Mouse (Mus musculus) hindbrain, embryonic 12.5 days (tissue): ENCODE data around the gene Tbl3. TPM values are rescaled to one million over a fixed set of nuclear protein-coding genes. Genes with fewer than 3 reads are reported as not detected.

ENCODE experiments used
- ATAC-seq: fragments of 200-750 bp; cut with Nextera tagmentation; 2 replicates; pipeline ENCODE4 v1.8.0; 2017; ENCODE audit warnings: moderate TSS enrichment; ENCODE audit not compliant: low FRiP score
- H3K27ac ChIP-seq: fragments of 300-500 bp; sonication (generic); 2 replicates; pipeline ENCODE4 v1.5.1; 2016; ENCODE audit warnings: mild to moderate bottlenecking
- H3K27me3 ChIP-seq: fragments of 300-500 bp; sonication (generic); 2 replicates; pipeline ENCODE4 v1.6.1; 2016; ENCODE audit warnings: mild to moderate bottlenecking
- H3K36me3 ChIP-seq: fragments of 300-500 bp; sonication (generic); 2 replicates; pipeline ENCODE4 v1.6.1; 2016; ENCODE audit warnings: mild to moderate bottlenecking
- H3K4me1 ChIP-seq: fragments of 300-500 bp; sonication (generic); 2 replicates; pipeline ENCODE4 v1.6.1; 2016
- H3K4me2 ChIP-seq: fragments of 300-500 bp; sonication (generic); replicated peaks from 2 replicates; pipeline ENCODE4 v1.6.1; 2016; ENCODE audit warnings: mild to moderate bottlenecking
- H3K4me3 ChIP-seq: fragments of 300-500 bp; sonication (generic); 2 replicates; pipeline ENCODE4 v1.5.1; 2016; ENCODE audit warnings: mild to moderate bottlenecking
- H3K9ac ChIP-seq: fragments of 300-500 bp; sonication (generic); 2 replicates; pipeline ENCODE4 v1.6.1; 2016; ENCODE audit warnings: mild to moderate bottlenecking, moderate library complexity
- H3K9me3 ChIP-seq: fragments of 300-500 bp; sonication (generic); replicated peaks from 2 replicates; pipeline ENCODE4 v1.6.1; 2016; ENCODE audit warnings: mild to moderate bottlenecking
- WGBS: fragments of 180-500 bp; shearing (Covaris S2); methylation state at CpG from one replicate; pipeline ENCODE4 v1.1.7; 2016; 5-methylcytosine and 5-hydroxymethylcytosine counted together
- polyA plus RNA-seq: library from polyadenylated mRNA; unstranded; fragments of >200 nt; fragmentation: Nextera tagmentation; extraction: Ambion mirVana; gene quantifications from 2 replicates; pipeline ENCODE4 v1.2.1, GENCODE M21; 2016

The Tbl3 gene
- polyA plus RNA-seq, 1 experiment from 2014 or later: 76.9 TPM

DNA sequence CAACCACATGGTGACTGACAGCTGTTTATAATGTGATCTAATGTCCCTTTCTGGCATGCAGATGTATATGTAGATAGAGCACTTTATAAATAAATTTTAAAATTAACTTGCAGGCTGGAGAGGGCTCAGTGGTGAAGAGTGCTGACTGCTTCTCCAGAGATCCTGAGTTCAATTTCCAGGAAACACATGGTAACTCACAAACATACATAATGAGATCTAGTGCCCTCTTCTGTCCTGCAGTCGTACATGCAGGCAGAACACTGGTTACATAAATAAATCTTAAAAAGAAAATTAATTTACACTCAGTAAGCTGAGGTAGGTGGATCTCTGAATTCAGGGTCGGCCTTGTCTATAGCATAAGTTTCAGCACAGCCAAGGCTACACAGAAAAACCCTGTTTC is 1.2 kb upstream of the Tbl3 start:
- Histone ChIP-seq H3K9me3 (no peaks in the 10 kb centered on the region), H3K4me1 (peaks cover 19% of the 10 kb centered on the region), H3K9ac (no peak overlapping the region), H3K36me3 (peaks cover 20% of the 10 kb centered on the region), H3K4me2 (peak overlapping the region; percentile 81; the same call in 1 of the 2 replicates), H3K4me3 (no peak overlapping the region), H3K27ac (no peak overlapping the region), H3K27me3 (no peaks in the 10 kb centered on the region)
- WGBS: 38% methylated on average over 2 of the region's 2 CpGs
- no peak for ATAC-seq

DNA sequence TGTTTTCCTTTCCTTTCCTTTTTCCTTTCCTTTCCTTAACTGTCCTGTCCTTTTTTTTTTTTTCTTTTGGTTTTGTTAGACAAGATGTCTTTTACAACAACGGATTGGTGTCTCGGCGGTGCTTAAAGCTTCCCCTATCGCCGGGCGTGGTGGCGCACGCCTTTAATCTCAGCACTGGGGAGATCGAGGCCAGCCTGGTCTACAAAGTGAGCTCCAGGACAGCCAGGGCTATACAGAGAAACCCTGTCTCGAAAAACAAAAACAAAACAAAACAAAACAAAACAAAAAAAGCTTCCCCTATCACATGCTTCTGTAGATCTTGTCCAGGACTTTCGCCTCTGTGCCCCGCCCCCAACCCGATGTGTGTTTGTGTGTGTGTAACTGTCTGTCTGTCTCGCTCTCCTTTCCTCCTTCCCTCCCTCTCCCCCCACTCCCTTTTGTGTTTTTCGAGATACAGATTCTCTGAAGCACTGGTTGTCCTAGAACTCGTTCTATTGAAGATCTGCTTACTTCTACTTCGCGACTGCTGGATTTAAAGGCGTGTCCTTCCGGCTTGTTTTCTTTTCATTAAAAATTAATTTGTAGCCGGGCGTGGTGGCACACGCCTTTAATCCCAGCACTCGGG is 453 bp upstream of the Tbl3 start:
- Histone ChIP-seq H3K36me3 (peaks cover 23% of the 10 kb centered on the region), H3K9ac (peak overlapping the region; percentile 71), H3K4me3 (peak overlapping the region; percentile 74), H3K27me3 (no peaks in the 10 kb centered on the region), H3K9me3 (no peaks in the 10 kb centered on the region), H3K4me2 (peak overlapping the region; percentile 81), H3K4me1 (peaks cover 19% of the 10 kb centered on the region), H3K27ac (peak overlapping the region; percentile 73)
- WGBS: 6% methylated on average over 24 of the region's 24 CpGs
- ATAC-seq: peak; percentile 72

DNA sequence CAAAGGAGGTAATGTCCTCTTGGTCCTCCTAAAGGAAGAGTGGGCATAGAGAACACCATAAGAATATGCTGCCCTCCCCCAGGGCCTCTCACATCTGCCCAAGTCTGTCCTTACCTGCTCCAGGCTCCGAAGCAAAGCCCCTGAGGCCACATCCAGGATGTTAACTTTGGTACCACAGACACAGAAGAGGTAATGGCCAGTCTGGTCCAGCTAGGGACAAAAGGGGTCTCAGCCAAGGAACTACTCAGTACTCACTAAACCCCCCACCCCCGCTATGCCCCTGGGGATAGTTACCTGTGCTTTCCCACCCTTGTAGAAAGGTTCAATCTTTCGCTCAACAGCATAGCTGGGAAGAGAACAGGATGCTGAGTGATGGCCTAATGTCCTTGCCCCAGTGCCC is 1.6 kb downstream of the Tbl3 start:
- ATAC-seq: no peak
- no peak overlapping the region for H3K4me3 ChIP-seq
- H3K4me2 ChIP-seq: no peak overlapping the region
- no peaks in the 10 kb centered on the region for H3K9me3 ChIP-seq
- H3K9ac ChIP-seq: no peak overlapping the region
- H3K36me3 ChIP-seq: peaks cover 44% of the 10 kb centered on the region
- no peaks in the 10 kb centered on the region for H3K27me3 ChIP-seq
- H3K27ac ChIP-seq: no peak overlapping the region
- H3K4me1 ChIP-seq: peaks cover 19% of the 10 kb centered on the region
- WGBS: 96% methylated on average over 3 of the region's 3 CpGs

- H3K27me3 ChIP-seq: peaks cover 8% of the 10 kb centered on the region; the same call in 1 of the 2 replicates
- H3K36me3 ChIP-seq: peaks cover 58% of the 10 kb centered on the region
- H3K9me3 ChIP-seq: no peaks in the 10 kb centered on the region
- 92% methylated on average over 9 of the region's 9 CpGs for WGBS
- no peak overlapping the region for H3K4me2 ChIP-seq
- no peak overlapping the region for H3K27ac ChIP-seq
- no peak for ATAC-seq
- no peak overlapping the region for H3K4me3 ChIP-seq
- H3K9ac ChIP-seq: no peak overlapping the region; the same call in 1 of the 2 replicates
- peaks cover 25% of the 10 kb centered on the region for H3K4me1 ChIP-seq
Measured at GRCm38 (mm10) chr17:24701251-24701650, 6.2 kb downstream of the Tbl3 start.

- no peaks in the 10 kb centered on the region for H3K9me3 ChIP-seq
- H3K4me2 ChIP-seq: no peak overlapping the region
- H3K27me3 ChIP-seq: peaks cover 8% of the 10 kb centered on the region; the same call in 1 of the 2 replicates
- H3K27ac ChIP-seq: no peak overlapping the region
- 84% methylated on average over 2 of the region's 2 CpGs for WGBS
- ATAC-seq: no peak
- no peak overlapping the region for H3K9ac ChIP-seq
- H3K4me1 ChIP-seq: peaks cover 26% of the 10 kb centered on the region
- no peak overlapping the region for H3K4me3 ChIP-seq
- H3K36me3 ChIP-seq: peaks cover 46% of the 10 kb centered on the region
Measured at GRCm38 (mm10) chr17:24699473-24699872, 8.0 kb downstream of the Tbl3 start.

DNA sequence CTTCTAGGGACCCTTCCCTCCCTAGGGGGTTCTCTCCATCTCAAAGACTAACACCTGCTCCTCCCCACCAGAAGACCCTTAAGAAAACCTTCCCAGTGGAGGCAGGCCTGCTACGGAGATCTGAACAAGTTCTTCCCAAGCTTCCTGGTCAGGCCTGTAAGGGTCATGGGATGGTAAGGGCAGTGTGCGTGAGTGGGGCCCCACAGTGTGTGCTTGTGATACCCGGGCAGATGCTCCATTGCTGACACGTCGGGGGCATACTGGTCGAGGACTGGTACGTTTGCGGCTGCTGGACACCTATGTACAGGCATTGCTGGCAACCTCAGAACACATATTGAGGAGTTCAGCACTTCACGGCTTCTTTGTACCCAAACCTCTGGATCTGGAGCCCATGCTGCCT is 8.7 kb downstream of the Tbl3 start:
- H3K4me1 ChIP-seq: peaks cover 26% of the 10 kb centered on the region
- H3K36me3 ChIP-seq: peaks cover 39% of the 10 kb centered on the region
- H3K9ac ChIP-seq: no peak overlapping the region
- peak overlapping the region; percentile 15; the same call in 1 of the 2 replicates for H3K4me2 ChIP-seq
- WGBS: 68% methylated on average over 9 of the region's 9 CpGs
- no peak for ATAC-seq
- H3K27ac ChIP-seq: no peak overlapping the region
- H3K27me3 ChIP-seq: peaks cover 8% of the 10 kb centered on the region; the same call in 1 of the 2 replicates
- no peak overlapping the region for H3K4me3 ChIP-seq
- no peaks in the 10 kb centered on the region for H3K9me3 ChIP-seq

- peaks cover 8% of the 10 kb centered on the region; the same call in 1 of the 2 replicates for H3K27me3 ChIP-seq
- no peak for ATAC-seq
- no peak overlapping the region for H3K9ac ChIP-seq
- H3K4me2 ChIP-seq: peak overlapping the region; percentile 15; the same call in 1 of the 2 replicates
- no peak overlapping the region for H3K4me3 ChIP-seq
- H3K36me3 ChIP-seq: peaks cover 36% of the 10 kb centered on the region
- WGBS: 19% methylated on average over 5 of the region's 5 CpGs
- H3K27ac ChIP-seq: peak overlapping the region; percentile 57
- H3K9me3 ChIP-seq: no peaks in the 10 kb centered on the region
- H3K4me1 ChIP-seq: peaks cover 26% of the 10 kb centered on the region
Measured at GRCm38 (mm10) chr17:24697985-24698384, 9.5 kb downstream of the Tbl3 start.

DNA sequence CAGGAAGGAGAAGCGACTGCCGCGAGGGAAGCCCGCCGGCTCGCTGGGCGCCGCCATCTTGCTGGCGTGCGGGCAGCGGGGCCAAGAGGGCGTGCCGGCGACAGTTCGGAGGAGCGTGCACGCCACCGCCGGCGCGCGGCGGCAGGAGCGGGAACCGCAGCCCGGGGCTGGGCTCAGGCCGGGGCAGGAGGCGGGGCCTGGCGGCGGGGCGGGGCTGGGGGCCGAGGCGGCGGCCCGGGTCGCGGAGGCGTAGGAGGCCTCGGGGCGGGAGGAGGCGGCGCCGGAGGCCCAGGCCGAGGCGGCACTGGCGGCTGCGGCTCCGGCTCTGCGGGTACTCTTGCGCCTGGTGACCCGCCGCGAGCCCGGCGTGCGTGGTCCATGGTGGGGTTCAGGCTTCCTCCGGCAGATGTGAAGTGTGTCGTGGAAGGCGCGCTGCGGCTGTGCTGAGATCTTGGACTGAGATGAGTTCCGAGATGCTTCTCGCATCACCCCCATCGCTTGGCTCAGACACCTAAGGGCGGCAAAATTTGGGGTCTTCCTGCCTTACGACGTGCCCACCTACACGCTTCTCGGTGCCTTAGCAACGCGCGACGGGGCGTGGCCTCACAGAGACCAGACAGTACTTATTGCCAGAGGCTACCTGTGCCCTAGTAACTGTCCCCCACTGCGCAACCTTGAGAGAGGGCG is 11.3 kb downstream of the Tbl3 start, which contains the start of the genes Gfer and Noxo1:
TSS of gene Gfer (minus strand) at position 146 of the 687 bp plus-strand sequence.
TSS of gene Noxo1 (plus strand) at position 224 of the 687 bp plus-strand sequence.
- Histone ChIP-seq H3K36me3 (peaks cover 22% of the 10 kb centered on the region), H3K27ac (peak within 1 kb of the TSS; percentile 88), H3K9me3 (no peaks in the 10 kb centered on the region), H3K4me3 (peak within 1 kb of the TSS; percentile 78), H3K27me3 (peaks cover 10% of the 10 kb centered on the region), H3K4me2 (peak within 1 kb of the TSS; percentile 77), H3K4me1 (peaks cover 26% of the 10 kb centered on the region), H3K9ac (peak within 1 kb of the TSS; percentile 90)
- peak; percentile 91 for ATAC-seq
- under 1% methylated on average over 63 of the region's 76 CpGs for WGBS

GRCm38 (mm10) chr17:24695326-24696010 is 12.0 kb downstream of the Tbl3 start:
- WGBS: 6% methylated on average over 44 of the region's 51 CpGs
- H3K9me3 ChIP-seq: no peaks in the 10 kb centered on the region
- peak overlapping the region; percentile 88 for H3K27ac ChIP-seq
- H3K36me3 ChIP-seq: peaks cover 15% of the 10 kb centered on the region
- peak overlapping the region; percentile 90 for H3K9ac ChIP-seq
- peak overlapping the region; percentile 77 for H3K4me2 ChIP-seq
- peaks cover 26% of the 10 kb centered on the region for H3K4me1 ChIP-seq
- peak overlapping the region; percentile 78 for H3K4me3 ChIP-seq
- peak; percentile 48 for ATAC-seq
- H3K27me3 ChIP-seq: peaks cover 16% of the 10 kb centered on the region

- WGBS: 89% methylated on average over 5 of the region's 5 CpGs
- Histone ChIP-seq H3K9me3 (no peaks in the 10 kb centered on the region), H3K27me3 (peaks cover 39% of the 10 kb centered on the region), H3K4me1 (peaks cover 33% of the 10 kb centered on the region), H3K27ac (no peak overlapping the region), H3K4me3 (no peak overlapping the region), H3K9ac (no peak overlapping the region), H3K36me3 (peaks cover 5% of the 10 kb centered on the region; the same call in 1 of the 2 replicates), H3K4me2 (no peak overlapping the region)
- ATAC-seq: no peak
Measured at GRCm38 (mm10) chr17:24692385-24692784, 15.1 kb downstream of the Tbl3 start.

- Histone ChIP-seq H3K27ac (peak within 1 kb of the TSS; percentile 81), H3K27me3 (peaks cover 50% of the 10 kb centered on the region), H3K9me3 (no peaks in the 10 kb centered on the region), H3K4me1 (peaks cover 25% of the 10 kb centered on the region), H3K4me2 (peak within 1 kb of the TSS; percentile 91), H3K4me3 (peak within 1 kb of the TSS; percentile 74), H3K36me3 (peaks cover 5% of the 10 kb centered on the region; the same call in 1 of the 2 replicates), H3K9ac (peak within 1 kb of the TSS; percentile 88)
- 1% methylated on average over 44 of the region's 55 CpGs for WGBS
- ATAC-seq: peak; percentile 57
Measured at GRCm38 (mm10) chr17:24689251-24690081, 18.0 kb downstream of the Tbl3 start, which contains the start of gene Syngr3. Syngr3 (minus strand) TSS chr17:24689955.
